Mouse (Mus musculus) G1E (cell line): Measurements from ENCODE around the gene Hopx. TPM values are rescaled to one million over a fixed set of nuclear protein-coding genes. Genes with fewer than 3 reads are reported as not detected.

Source experiments
- ATAC-seq: 2 replicates; pipeline ENCODE4 v1.8.0; 2016; ENCODE audit warnings: mild to moderate bottlenecking; ENCODE audit not compliant: insufficient number of reproducible peaks, poor library complexity, low FRiP score, severe bottlenecking; ENCODE audit errors: extremely low read depth
- DNase-seq: peaks from one replicate; pipeline ENCODE4 v3.0.0; 2012; ENCODE audit warnings: low spot score
- H3K27me3 ChIP-seq: 2 replicates; pipeline ENCODE4 v1.6.1; 2012; ENCODE audit warnings: mild to moderate bottlenecking, low read length, inconsistent platforms; ENCODE audit not compliant: insufficient read depth
- H3K36me3 ChIP-seq: replicated peaks from 2 replicates; pipeline ENCODE3; 2012; ENCODE audit warnings: mild to moderate bottlenecking, inconsistent platforms
- H3K4me1 ChIP-seq: 2 replicates; pipeline ENCODE4 v1.6.1; 2012; ENCODE audit warnings: low read depth, low read length, inconsistent platforms, mixed read lengths; ENCODE audit not compliant: insufficient read depth
- H3K4me3 ChIP-seq: 2 replicates; pipeline ENCODE4 v1.5.1; 2012; ENCODE audit warnings: low read depth, mild to moderate bottlenecking, inconsistent platforms, low read length, moderate library complexity, mixed read lengths
- H3K9me3 ChIP-seq: replicated peaks from 2 replicates; pipeline ENCODE4 v1.6.1; 2012; ENCODE audit warnings: inconsistent platforms
- CTCF ChIP-seq: IDR thresholded peaks from 2 replicates; pipeline ENCODE4 v1.5.1; 2012; ENCODE audit warnings: low read depth, low read length, inconsistent platforms, mixed read lengths
- GATA1 ChIP-seq: IDR thresholded peaks from 2 replicates; pipeline ENCODE4 v1.6.1; 2012; ENCODE audit warnings: borderline replicate concordance, low read length, inconsistent platforms, mixed read lengths
- GATA2 ChIP-seq: IDR thresholded peaks from 2 replicates; pipeline ENCODE4 v1.6.1; 2012; ENCODE audit warnings: low read depth, low read length, inconsistent platforms, borderline replicate concordance
- POLR2AphosphoS5 ChIP-seq: IDR thresholded peaks from 2 replicates; pipeline ENCODE4 v1.6.1; 2012; ENCODE audit warnings: low read depth, low read length, inconsistent platforms; ENCODE audit not compliant: insufficient replicate concordance
- TAL1 ChIP-seq: conservative IDR thresholded peaks from 2 replicates; pipeline ENCODE4 v1.6.1; 2012; ENCODE audit warnings: low read depth, low read length, inconsistent platforms, mixed read lengths
- polyA plus RNA-seq: library from polyadenylated mRNA; stranded (reverse); fragments of >175 nt; gene quantifications from 2 replicates; pipeline ENCODE4 v1.2.3, GENCODE M21; 2012
- total RNA-seq, 2 experiments: library from RNA; stranded (forward) in 1 of 2; stranded (reverse) in 1 of 2; fragments of 200-1000 nt in 1 of 2; fragments of >200 nt in 1 of 2; fragmentation: Nextera tagmentation in 1 of 2; gene quantifications; 2 replicates each; pipeline ENCODE4 v1.2.3; 2014 to 2017

Hopx gene
- total and polyA plus RNA-seq, 3 experiments, result not detected

- Histone ChIP-seq H3K36me3 (no peaks in the 10 kb centered on the region), H3K4me1 (no peaks in the 10 kb centered on the region), H3K27me3 (peaks cover 14% of the 10 kb centered on the region; the same call in 1 of the 2 replicates), H3K4me3 (no peak overlapping the region), H3K9me3 (no peaks in the 10 kb centered on the region)
- DNase-seq, result no peak
- ATAC-seq, result no peak
- no peak for TF ChIP-seq POLR2AphosphoS5
- no peak for TF ChIP-seq TAL1
- no peak for TF ChIP-seq GATA2
- TF ChIP-seq CTCF, result no peak
- TF ChIP-seq GATA1, result no peak
These were observed 24.3 kb downstream of the Hopx start for GRCm38 (mm10) chr5:77090521-77091096.

GRCm38 (mm10) chr5:77089901-77090300, 25.0 kb downstream of the Hopx start:
- TF ChIP-seq POLR2AphosphoS5, result no peak

GRCm38 (mm10) chr5:77089294-77089693, 25.6 kb downstream of the Hopx start:
- H3K36me3 ChIP-seq, result no peaks in the 10 kb centered on the region
- ATAC-seq (no peak; the same call in 1 of the 2 replicates), DNase-seq (peak; percentile 27)
- no peaks in the 10 kb centered on the region for H3K4me1 ChIP-seq
- no peak overlapping the region for H3K4me3 ChIP-seq
- TF ChIP-seq GATA1 (no peak), CTCF (no peak), POLR2AphosphoS5 (no peak), TAL1 (no peak), GATA2 (no peak)
- H3K9me3 ChIP-seq, result no peaks in the 10 kb centered on the region
- H3K27me3 ChIP-seq, result peaks cover 4% of the 10 kb centered on the region; the same call in 1 of the 2 replicates

More at GRCm38 (mm10) chr5:77089901-77090300, 25.0 kb downstream of the Hopx start:
- no peaks in the 10 kb centered on the region for H3K36me3 ChIP-seq
- DNase-seq (no peak), ATAC-seq (no peak)
- peaks cover 8% of the 10 kb centered on the region; the same call in 1 of the 2 replicates for H3K27me3 ChIP-seq
- no peaks in the 10 kb centered on the region for H3K9me3 ChIP-seq
- no peaks in the 10 kb centered on the region for H3K4me1 ChIP-seq
- no peak overlapping the region for H3K4me3 ChIP-seq

DNA sequence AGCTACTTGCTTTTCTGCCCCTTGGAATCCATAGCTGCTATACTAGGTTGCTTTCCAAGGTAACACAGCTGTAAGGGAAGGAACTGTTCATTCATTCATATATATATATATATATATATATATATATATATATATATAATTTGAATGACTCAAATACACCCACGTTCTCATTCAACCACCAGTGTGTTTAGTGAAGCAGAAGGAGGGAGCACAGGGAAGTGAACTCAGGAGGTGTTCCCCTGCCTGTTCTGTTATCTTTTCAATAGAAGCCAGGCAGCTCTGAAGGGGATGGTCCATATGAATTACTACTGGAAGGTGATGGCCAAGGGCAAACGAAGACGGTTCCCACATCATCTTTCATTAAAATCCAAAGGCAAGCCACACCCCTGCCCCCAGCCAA, 27.8 kb downstream of the Hopx start:
- Histone ChIP-seq H3K9me3 (no peaks in the 10 kb centered on the region), H3K27me3 (0 out of 2 replicates have a peak, but pooled peaks cover 3% of the 10 kb centered on the region), H3K36me3 (no peaks in the 10 kb centered on the region), H3K4me3 (no peak overlapping the region), H3K4me1 (no peaks in the 10 kb centered on the region)
- no peak for TF ChIP-seq GATA1
- TF ChIP-seq GATA2, result no peak
- DNase-seq (no peak), ATAC-seq (no peak)

GRCm38 (mm10) chr5:77086541-77086940, 28.4 kb downstream of the Hopx start:
- no peak overlapping the region for H3K4me3 ChIP-seq
- no peaks in the 10 kb centered on the region for H3K36me3 ChIP-seq
- H3K9me3 ChIP-seq, result no peaks in the 10 kb centered on the region
- 0 out of 2 replicates have a peak, but pooled peaks cover 3% of the 10 kb centered on the region for H3K27me3 ChIP-seq
- DNase-seq, result no peak
- H3K4me1 ChIP-seq, result no peaks in the 10 kb centered on the region
- no peak for TF ChIP-seq GATA1
- TF ChIP-seq GATA2, result no peak
- no peak for TF ChIP-seq TAL1
- TF ChIP-seq CTCF, result no peak
- TF ChIP-seq POLR2AphosphoS5, result no peak
- no peak for ATAC-seq

- TF ChIP-seq GATA2 (no peak), GATA1 (no peak), CTCF (no peak), POLR2AphosphoS5 (no peak), TAL1 (no peak)
- H3K4me1 ChIP-seq, result no peaks in the 10 kb centered on the region
- no peak overlapping the region for H3K4me3 ChIP-seq
- ATAC-seq, result no peak
- H3K27me3 ChIP-seq, result 0 out of 2 replicates have a peak, but pooled peaks cover 3% of the 10 kb centered on the region
- no peaks in the 10 kb centered on the region for H3K9me3 ChIP-seq
- DNase-seq, result no peak
- H3K36me3 ChIP-seq, result no peaks in the 10 kb centered on the region
These were observed 29.0 kb downstream of the Hopx start for GRCm38 (mm10) chr5:77085753-77086450.

- TF ChIP-seq CTCF (no peak), GATA2 (no peak), GATA1 (no peak), POLR2AphosphoS5 (no peak), TAL1 (no peak)
- H3K27me3 ChIP-seq, result 0 out of 2 replicates have a peak, but pooled peaks cover 3% of the 10 kb centered on the region
These were observed 30.5 kb downstream of the Hopx start for GRCm38 (mm10) chr5:77084418-77084817.

More at GRCm38 (mm10) chr5:77084418-77084817, 30.5 kb downstream of the Hopx start:
- Histone ChIP-seq H3K4me3 (no peak overlapping the region), H3K36me3 (no peaks in the 10 kb centered on the region), H3K4me1 (no peaks in the 10 kb centered on the region), H3K9me3 (no peaks in the 10 kb centered on the region)
- ATAC-seq (no peak), DNase-seq (no peak)
